19 mouse cellular contexts compared by ENCODE assay signal in genomic region chr3:81046652-81047607, GRCm38 (mm10). TPM values are rescaled to one million over a fixed set of nuclear protein-coding genes. Genes with fewer than 3 reads are reported as not detected.
DNase-seq lines count a peak whose midpoint lies in the region; ATAC-seq and TF ChIP-seq lines count a peak whose summit lies in the region.
"Had no signal": no experiment of that assay in that cellular context is flagged by ENCODE, and none has a peak within 500 bp of the region (broad histone marks: within the 10 kb centered on the region; RNA-seq: fewer than 3 reads in every experiment).

No protein-coding gene starts in this region.

- POLR2A ChIA-PET in Patski (lab: Charles Lee): no interaction called here

- no peaks in the 10 kb centered on the region for H3K9me3 ChIP-seq in limb, embryonic 10.5 days (replicated peaks)
- H3K9me3 ChIP-seq: forebrain, embryonic 12.5 days; heart, embryonic 13.5 days; midbrain, embryonic 12.5 days; neural tube, embryonic 15.5 days had no signal

- in situ Hi-C loops in Patski (cut with MboI; ENCODE audit: low pct_unique_long_range_greater_than_20kb): no loop called here

- 24% methylated on average over 10 of the region's 10 CpGs for WGBS in kidney, adult 2 months
- 39% methylated on average over 10 of the region's 10 CpGs for WGBS in limb, embryonic 10.5 days

- TF ChIP-seq POLR2A in kidney, adult 2 months (IDR thresholded peaks at IDR 0.05; ENCODE audit: low read depth, low read length): no peak

- peak; percentile 58 for ATAC-seq in Patski
- peak; percentile 72 for ATAC-seq in megakaryocyte progenitor cell, adult 5-6 weeks (replicated peaks; ENCODE audit: poor library complexity)
- ATAC-seq: hindbrain, postnatal 0 days had no signal

- no peak overlapping the region for H3K4me3 ChIP-seq in kidney, adult 2 months (ENCODE audit: insufficient read depth, low read depth, low read length)
- no peak overlapping the region for H3K4me3 ChIP-seq in limb, embryonic 10.5 days
- H3K4me3 ChIP-seq: forebrain, embryonic 12.5 days; heart, embryonic 13.5 days; midbrain, embryonic 12.5 days; neural tube, embryonic 15.5 days had no signal

- peak; percentile 73 for DNase-seq in kidney, adult 2 months
- DNase-seq in kidney, postnatal 14 days: no peak
- DNase-seq in Patski (ENCODE audit: low read depth, low spot score): peak; percentile 79
- no peak for DNase-seq in limb, embryonic 10.5 days (ENCODE audit: low spot score)
- no peak for DNase-seq in neural tube, embryonic 10.5 days (ENCODE audit: extremely low spot score, low spot score)
- DNase-seq in lung, postnatal 4 days: no peak
- DNase-seq: B cell, adult 2 months; cerebellum, adult 9-11 months; embryo, embryonic 11 days; heart, adult 11 months; heart, postnatal 36 days; lung, postnatal 14 days; right cerebral cortex, postnatal 25 days had no signal

- TF ChIP-seq CTCF in kidney, adult 2 months (conservative IDR thresholded peaks at IDR 0.05; ENCODE audit: insufficient read depth, insufficient read length, low read depth, low read length): no peak
- TF ChIP-seq CTCF in Patski (IDR thresholded peaks at IDR 0.05): no peak

- CTCF ChIA-PET in Patski (lab: Charles Lee): interaction anchor here (1.4 kb wide), 1 partner anchor 15 kb away, joined by 3 read pairs; no protein-coding TSS in a partner anchor

- H3K27ac ChIP-seq in kidney, adult 2 months (ENCODE audit: insufficient read depth, low read depth, low read length): peak overlapping the region; percentile 96
- peak overlapping the region; percentile 62 for H3K27ac ChIP-seq in limb, embryonic 10.5 days
- H3K27ac ChIP-seq: forebrain, embryonic 12.5 days; heart, embryonic 13.5 days; hindbrain, postnatal 0 days; midbrain, embryonic 12.5 days; neural tube, embryonic 15.5 days had no signal

- H3K36me3 ChIP-seq in kidney, adult 2 months (ENCODE audit: control insufficient read depth, insufficient read depth, low read length): no peaks in the 10 kb centered on the region
- H3K36me3 ChIP-seq in limb, embryonic 10.5 days: peaks cover 2% of the 10 kb centered on the region; the same call in 1 of the 2 replicates
- H3K36me3 ChIP-seq: forebrain, embryonic 12.5 days; heart, embryonic 13.5 days; midbrain, embryonic 12.5 days; neural tube, embryonic 15.5 days had no signal

- H3K27me3 ChIP-seq in kidney, adult 2 months (replicated peaks; ENCODE audit: control insufficient read depth, insufficient read depth, low read length): no peaks in the 10 kb centered on the region
- no peaks in the 10 kb centered on the region for H3K27me3 ChIP-seq in Patski
- H3K27me3 ChIP-seq in limb, embryonic 10.5 days (ENCODE audit: low read depth, poor library complexity, severe bottlenecking): no peaks in the 10 kb centered on the region
- H3K27me3 ChIP-seq: forebrain, embryonic 12.5 days; heart, embryonic 13.5 days; midbrain, embryonic 12.5 days; neural tube, embryonic 15.5 days had no signal

- H3K4me1 ChIP-seq in kidney, adult 2 months (ENCODE audit: control insufficient read depth, insufficient read depth, low read length): peaks cover 19% of the 10 kb centered on the region; the same call in 1 of the 2 replicates
- peaks cover 60% of the 10 kb centered on the region for H3K4me1 ChIP-seq in limb, embryonic 10.5 days

RNA-seq across cellular contexts. Expression of gene Pdgfc, which starts 10.7 kb away (rescaled TPM):
- polyA plus RNA-seq in kidney, adult 2 months (2012; rRNA removed): 6.8 and 7.3 TPM in 2 replicates
- polyA plus RNA-seq in Patski (2021): 34.7 TPM
- polyA plus RNA-seq in limb, embryonic 10.5 days (2016; fragmentation: Nextera tagmentation; extraction: Ambion mirVana): 47.0 and 58.8 TPM in 2 replicates
- total RNA-seq in megakaryocyte progenitor cell, adult 5-6 weeks (2015): 0.27 TPM in 1 of 2 replicates, not detected in the other
- total RNA-seq in megakaryocyte progenitor cell, adult 5-6 weeks (2017): not detected in 2 replicates

Comparison
In these comparisons a context has a peak if more than half of its experiments do, and no peak if none do; other contexts are left out.
1. DNase-seq: peak in kidney, adult 2 months (single experiment) and Patski (single experiment); none in kidney, postnatal 14 days (single experiment), limb, embryonic 10.5 days (single experiment), neural tube, embryonic 10.5 days (single experiment) and lung, postnatal 4 days (0 of 2).